Mouse (Mus musculus): ENCODE results near the gene Gm3015. TPM values are rescaled to one million over a fixed set of nuclear protein-coding genes. Genes with fewer than 3 reads are reported as not detected.
"Not testable (repeated sequence)": the region's sequence is repeated elsewhere in the genome, so short reads cannot be mapped to it uniquely, and the experiment has no call there.

Gm3015 gene
- not detected in 2 replicates for polyA plus RNA-seq (2014; fragmentation: Nextera tagmentation; extraction: Ambion mirVana)

GRCm38 (mm10) chr14:42768721-42769120, at the start of gene Gm3015:
TSS of gene Gm3015 (minus strand) at chr14:42768821.
- H3K4me2 ChIP-seq; DNase-seq (ENCODE audit: low spot score, missing footprints); ATAC-seq (ENCODE audit: low FRiP score); H3K27ac ChIP-seq (ENCODE audit: low read depth, low read length); H3K9ac ChIP-seq (ENCODE audit: low read length); H3K4me1 ChIP-seq (ENCODE audit: control insufficient read depth, insufficient read depth, low read length); H3K27me3 ChIP-seq (ENCODE audit: control insufficient read depth, insufficient read depth, low read length); H3K36me3 ChIP-seq (ENCODE audit: control insufficient read depth, insufficient read depth, low read length); H3K4me3 ChIP-seq (ENCODE audit: low read depth, low read length); H3K9me3 ChIP-seq (ENCODE audit: control insufficient read depth, low read length): not testable (repeated sequence)
- WGBS, result no CpG with 5 or more reads among the region's 1 CpGs

GRCm38 (mm10) chr14:42797887-42798286, 29.3 kb upstream of the Gm3015 start, which contains the start of gene Gm10377:
TSS of gene Gm10377 (minus strand) at chr14:42797987.
- H3K4me3 ChIP-seq (ENCODE audit: low read depth, low read length); H3K27me3 ChIP-seq (ENCODE audit: control insufficient read depth, insufficient read depth, low read length); H3K36me3 ChIP-seq (ENCODE audit: control insufficient read depth, insufficient read depth, low read length); H3K9me3 ChIP-seq (ENCODE audit: control insufficient read depth, low read length); ATAC-seq (ENCODE audit: low FRiP score); H3K27ac ChIP-seq (ENCODE audit: low read depth, low read length); DNase-seq (ENCODE audit: low spot score, missing footprints); H3K9ac ChIP-seq (ENCODE audit: low read length); H3K4me2 ChIP-seq; H3K4me1 ChIP-seq (ENCODE audit: control insufficient read depth, insufficient read depth, low read length): not testable (repeated sequence)

Other genes starting within 250 kb of the Gm3015 start
- gene Gm8024, start 244.5 kb downstream of the Gm3015 start, polyA plus RNA-seq (2014; fragmentation: Nextera tagmentation; extraction: Ambion mirVana), result not detected in 2 replicates
- gene Gm17124, start 168.9 kb downstream of the Gm3015 start, polyA plus RNA-seq (2014; fragmentation: Nextera tagmentation; extraction: Ambion mirVana), result not detected in 2 replicates
- not detected in 2 replicates for gene Gm3633, start 126.9 kb downstream of the Gm3015 start, polyA plus RNA-seq (2014; fragmentation: Nextera tagmentation; extraction: Ambion mirVana)
- gene Gm10378, start 112.9 kb downstream of the Gm3015 start, polyA plus RNA-seq (2014; fragmentation: Nextera tagmentation; extraction: Ambion mirVana), result not detected in 2 replicates
- gene Gm10377, start 29.2 kb upstream of the Gm3015 start, polyA plus RNA-seq (2014; fragmentation: Nextera tagmentation; extraction: Ambion mirVana), result not detected in 2 replicates
- not detected in 2 replicates for gene Gm21977, start 84.7 kb upstream of the Gm3015 start, polyA plus RNA-seq (2014; fragmentation: Nextera tagmentation; extraction: Ambion mirVana)
- gene Gm8082, start 224.8 kb upstream of the Gm3015 start, polyA plus RNA-seq (2014; fragmentation: Nextera tagmentation; extraction: Ambion mirVana), result not detected in 2 replicates
- gene Gm10376, start 246.8 kb upstream of the Gm3015 start, polyA plus RNA-seq (2014; fragmentation: Nextera tagmentation; extraction: Ambion mirVana), result not detected in 2 replicates